Mouse (Mus musculus) heart, adult 2 months (tissue): Measurements from ENCODE around the gene Lgi4.

Experiments
- CTCF ChIP-seq: fragments of 200-600 bp; IDR thresholded peaks from 2 replicates; pipeline ENCODE4 v1.8.1; 2022; ENCODE audit warnings: antibody characterized with exemption, mild to moderate bottlenecking, moderate library complexity
- POLR2A ChIP-seq: fragments of 200-500 bp; IDR thresholded peaks from 2 replicates; pipeline ENCODE4 v1.6.1; 2011; ENCODE audit warnings: mild to moderate bottlenecking, low read depth, low read length, control low read depth; ENCODE audit not compliant: insufficient read depth

GRCm38 (mm10) chr7:31077885-31078445, 18.8 kb downstream of the Lgi4 start:
- TF ChIP-seq CTCF (peak; percentile 83), POLR2A (no peak)
